Mouse (Mus musculus) ES-E14 (cell line): ENCODE measurements around the gene Asah2. TPM values are rescaled to one million over a fixed set of nuclear protein-coding genes. Genes with fewer than 3 reads are reported as not detected.

Experiments
- DNase-seq: peaks from one replicate; pipeline ENCODE4 v3.0.0-alpha.2; 2013; ENCODE audit warnings: low read depth, low spot score
- H3K27ac ChIP-seq: 2 replicates; pipeline ENCODE4 v1.5.1; 2012; ENCODE audit warnings: low read depth, mild to moderate bottlenecking, low read length, moderate library complexity, mixed read lengths; ENCODE audit not compliant: poor library complexity, insufficient read depth, severe bottlenecking
- H3K36me3 ChIP-seq: 2 replicates; pipeline ENCODE4 v1.6.1; 2012; ENCODE audit warnings: mild to moderate bottlenecking, low read length, moderate library complexity, mixed read lengths; ENCODE audit not compliant: control insufficient read depth, poor library complexity, insufficient read depth, severe bottlenecking
- H3K4me1 ChIP-seq, 2 experiments: fragments of 150-350 bp in 1 of 2; sonication (generic) in 1 of 2; 2 replicates each; pipeline ENCODE4 v1.6.1; 2012; ENCODE audit warnings: low read length in 2 of 2, mild to moderate bottlenecking in 1 of 2, mixed read lengths in 1 of 2; ENCODE audit not compliant: control insufficient read depth in 2 of 2, insufficient read depth in 2 of 2, poor library complexity in 1 of 2
- H3K4me3 ChIP-seq, 2 experiments: fragments of 150-350 bp in 1 of 2; sonication (generic) in 1 of 2; 2 replicates each; pipeline ENCODE4 v1.5.1; 2012; ENCODE audit warnings: low read length in 2 of 2, low read depth in 1 of 2, mild to moderate bottlenecking in 1 of 2, mixed read lengths in 1 of 2; ENCODE audit not compliant: insufficient read depth in 1 of 2, poor library complexity in 1 of 2, severe bottlenecking in 1 of 2
- H3K9ac ChIP-seq: 2 replicates; pipeline ENCODE4 v1.6.1; 2012; ENCODE audit warnings: low read depth, mild to moderate bottlenecking, low read length, mixed read lengths; ENCODE audit not compliant: poor library complexity, insufficient read depth, severe bottlenecking
- H3K9me3 ChIP-seq: fragments of 150-350 bp; sonication (generic); 2 replicates; pipeline ENCODE4 v1.6.1; 2012; ENCODE audit warnings: low read depth, mild to moderate bottlenecking, low read length; ENCODE audit not compliant: control insufficient read depth, insufficient read depth
- CHD2 ChIP-seq: IDR thresholded peaks from 2 replicates; pipeline ENCODE4 v1.6.1; 2014; ENCODE audit warnings: mild to moderate bottlenecking, low read depth, low read length, inconsistent platforms
- HCFC1 ChIP-seq: IDR thresholded peaks from 2 replicates; pipeline ENCODE4 v1.6.1; 2012; ENCODE audit warnings: low read length, inconsistent platforms, borderline replicate concordance; ENCODE audit not compliant: insufficient read depth
- MAFK ChIP-seq: IDR thresholded peaks from 2 replicates; pipeline ENCODE4 v1.6.1; 2014; ENCODE audit warnings: mild to moderate bottlenecking, low read depth, low read length, inconsistent platforms; ENCODE audit not compliant: insufficient read depth
- ZC3H11A ChIP-seq: IDR thresholded peaks from 2 replicates; pipeline ENCODE4 v1.6.1; 2012; ENCODE audit warnings: low read depth, mild to moderate bottlenecking, inconsistent platforms, low read length, borderline replicate concordance
- ZNF384 ChIP-seq: IDR thresholded peaks from 2 replicates; pipeline ENCODE4 v1.6.1; 2012; ENCODE audit warnings: low read depth, low read length, inconsistent platforms
- in situ Hi-C, 2 experiments: fragments of 600-800 bp; cut with MboI; formaldehyde crosslinking; loops; one replicate each; pipeline ENCODE4 v1.15.1; 2025; ENCODE audit warnings: low sequenced_read_pairs in 2 of 2, inconsistent platforms in 1 of 2; ENCODE audit not compliant: unreplicated experiment in 2 of 2
- total RNA-seq: library from RNA; depleted of rRNA; stranded (reverse); fragments of 300-350 nt; gene quantifications from 2 replicates; pipeline ENCODE4 v1.2.3, GENCODE M21; 2012

Gene Asah2
- total RNA-seq, 1 experiment: 0.54 TPM

GRCm38 (mm10) chr19:32106750-32107149 lies 1.3 kb downstream of the Asah2 start:
- peaks cover 2 to 6% of the 10 kb centered on the region in 2 experiments; a peak in 3 of 4 replicates for H3K4me1 ChIP-seq
- TF ChIP-seq MAFK: no peak
- no peak for TF ChIP-seq HCFC1
- TF ChIP-seq ZC3H11A: no peak
- no peak for DNase-seq
- H3K9me3 ChIP-seq: no peaks in the 10 kb centered on the region
- no peak overlapping the region for H3K4me3 ChIP-seq
- no peaks in the 10 kb centered on the region for H3K36me3 ChIP-seq
- H3K9ac ChIP-seq: no peak overlapping the region
- in situ Hi-C loops: no loop called here
- H3K27ac ChIP-seq: no peak overlapping the region

- no peaks in the 10 kb centered on the region for H3K9me3 ChIP-seq
- in situ Hi-C loops: no loop called here
- no peak overlapping the region for H3K27ac ChIP-seq
- no peak overlapping the region for H3K9ac ChIP-seq
- TF ChIP-seq HCFC1 (no peak), CHD2 (no peak)
- DNase-seq: no peak
- no peaks in the 10 kb centered on the region for H3K36me3 ChIP-seq
- H3K4me1 ChIP-seq: peaks cover 0 to 2% of the 10 kb centered on the region in 2 experiments; a peak in 2 of 4 replicates
- no peak overlapping the region for H3K4me3 ChIP-seq
These were observed 3.8 kb downstream of the Asah2 start for GRCm38 (mm10) chr19:32104217-32104616.

GRCm38 (mm10) chr19:32102976-32103300 lies 5.1 kb downstream of the Asah2 start:
- no peaks in the 10 kb centered on the region for H3K36me3 ChIP-seq
- no peak for DNase-seq
- H3K9ac ChIP-seq: no peak overlapping the region
- no peaks in the 10 kb centered on the region for H3K9me3 ChIP-seq
- TF ChIP-seq CHD2: no peak
- TF ChIP-seq MAFK: no peak
- no peak for TF ChIP-seq ZNF384
- no peak for TF ChIP-seq HCFC1
- TF ChIP-seq ZC3H11A: no peak
- H3K4me3 ChIP-seq: no peak overlapping the region
- in situ Hi-C loops: no loop called here
- H3K4me1 ChIP-seq: no peaks in the 10 kb centered on the region
- H3K27ac ChIP-seq: no peak overlapping the region

GRCm38 (mm10) chr19:32102294-32102975 lies 5.6 kb downstream of the Asah2 start:
- no peaks in the 10 kb centered on the region for H3K9me3 ChIP-seq
- TF ChIP-seq ZNF384 (no peak), CHD2 (no peak), ZC3H11A (no peak), HCFC1 (no peak), MAFK (no peak)
- H3K27ac ChIP-seq: no peak overlapping the region
- H3K4me3 ChIP-seq: no peak overlapping the region
- H3K4me1 ChIP-seq: no peaks in the 10 kb centered on the region
- H3K36me3 ChIP-seq: no peaks in the 10 kb centered on the region
- DNase-seq: no peak
- no peak overlapping the region for H3K9ac ChIP-seq
- in situ Hi-C loops: no loop called here

GRCm38 (mm10) chr19:32098582-32098981 lies 9.4 kb downstream of the Asah2 start:
- TF ChIP-seq MAFK: no peak
- TF ChIP-seq ZC3H11A: no peak
- no peak for TF ChIP-seq ZNF384
- TF ChIP-seq CHD2: no peak
- no peak for TF ChIP-seq HCFC1
- in situ Hi-C loops: no loop called here
- Histone ChIP-seq H3K36me3 (no peaks in the 10 kb centered on the region), H3K27ac (no peak overlapping the region), H3K4me3 (no peak overlapping the region), H3K9ac (no peak overlapping the region), H3K9me3 (no peaks in the 10 kb centered on the region), H3K4me1 (no peaks in the 10 kb centered on the region)
- no peak for DNase-seq
